Mouse (Mus musculus) lung, postnatal 0 days (tissue): Measurements from ENCODE around the gene Ddx49. TPM values are rescaled to one million over a fixed set of nuclear protein-coding genes. Genes with fewer than 3 reads are reported as not detected.

Experiments used
- ATAC-seq: fragments of 200-750 bp; cut with Nextera tagmentation; 2 replicates; pipeline ENCODE4 v1.8.0; 2017; ENCODE audit warnings: moderate library complexity
- DNase-seq: peaks from one replicate; pipeline ENCODE4 v3.0.0-alpha.2; 2016; ENCODE audit warnings: low spot score
- H3K27ac ChIP-seq: fragments of 300-500 bp; sonication (generic); 2 replicates; pipeline ENCODE4 v1.5.1; 2014; ENCODE audit warnings: antibody characterized with exemption, mild to moderate bottlenecking, low read length, mixed read lengths
- H3K27me3 ChIP-seq: fragments of 300-500 bp; sonication (generic); replicated peaks from 2 replicates; pipeline ENCODE4 v1.6.1; 2014; ENCODE audit warnings: low read length, mixed read lengths; ENCODE audit not compliant: insufficient read depth
- H3K36me3 ChIP-seq: fragments of 300-500 bp; sonication (generic); 2 replicates; pipeline ENCODE4 v1.6.1; 2014; ENCODE audit warnings: low read length, mixed read lengths; ENCODE audit not compliant: insufficient read depth
- H3K4me1 ChIP-seq: fragments of 300-500 bp; sonication (generic); 2 replicates; pipeline ENCODE4 v1.6.1; 2014; ENCODE audit warnings: antibody characterized with exemption, low read depth, low read length, mixed read lengths; ENCODE audit not compliant: insufficient read depth
- H3K4me2 ChIP-seq: fragments of 300-500 bp; sonication (generic); replicated peaks from 2 replicates; pipeline ENCODE4 v1.6.1; 2014; ENCODE audit warnings: low read depth, mild to moderate bottlenecking, low read length, moderate library complexity, mixed read lengths
- H3K4me3 ChIP-seq: fragments of 300-500 bp; sonication (generic); 2 replicates; pipeline ENCODE4 v1.5.1; 2014; ENCODE audit warnings: low read depth, low read length
- H3K9ac ChIP-seq: fragments of 300-500 bp; sonication (generic); replicated peaks from 2 replicates; pipeline ENCODE4 v1.6.1; 2014; ENCODE audit warnings: low read depth, mild to moderate bottlenecking
- H3K9me3 ChIP-seq: fragments of 300-500 bp; sonication (generic); 2 replicates; pipeline ENCODE4 v1.6.1; 2016; ENCODE audit warnings: low read length, mixed read lengths
- CTCF ChIP-seq: IDR thresholded peaks from 2 replicates; pipeline ENCODE4 v1.5.1; 2016; ENCODE audit warnings: antibody characterized with exemption, mild to moderate bottlenecking
- EP300 ChIP-seq: IDR thresholded peaks from 2 replicates; pipeline ENCODE4 v1.6.1; 2016; ENCODE audit warnings: antibody characterized with exemption, mild to moderate bottlenecking, control low read depth
- WGBS: fragments of 180-500 bp; shearing (Covaris S2); extraction: QIAGEN DNeasy Blood & Tissue Kit; methylation state at CpG from one replicate; pipeline ENCODE4 v1.1.7; 2014; 5-methylcytosine and 5-hydroxymethylcytosine counted together
- polyA plus RNA-seq: library from polyadenylated mRNA; unstranded; fragments of >200 nt; fragmentation: Nextera tagmentation; extraction: Ambion mirVana; gene quantifications from 2 replicates; pipeline ENCODE4 v1.2.1, GENCODE M21; 2015

Gene Ddx49
- polyA plus RNA-seq, 1 experiment from 2014 or later, result 32.5 TPM

- no peak overlapping the region for H3K27ac ChIP-seq
- no peaks in the 10 kb centered on the region for H3K27me3 ChIP-seq
- no peaks in the 10 kb centered on the region for H3K36me3 ChIP-seq
- DNase-seq (no peak), ATAC-seq (no peak)
- no peak overlapping the region for H3K9ac ChIP-seq
- TF ChIP-seq CTCF (no peak), EP300 (no peak)
- H3K4me3 ChIP-seq, result no peak overlapping the region
- H3K9me3 ChIP-seq, result no peaks in the 10 kb centered on the region
- H3K4me1 ChIP-seq, result peaks cover 5% of the 10 kb centered on the region; the same call in 1 of the 2 replicates
- no peak overlapping the region for H3K4me2 ChIP-seq
These were observed 27.9 kb downstream of the Ddx49 start for GRCm38 (mm10) chr8:70274350-70274749.

GRCm38 (mm10) chr8:70272949-70273348, 29.3 kb downstream of the Ddx49 start:
- Histone ChIP-seq H3K9me3 (no peaks in the 10 kb centered on the region), H3K36me3 (no peaks in the 10 kb centered on the region), H3K4me3 (no peak overlapping the region), H3K4me2 (no peak overlapping the region), H3K4me1 (0 out of 2 replicates have a peak, but pooled peaks cover under 1% of the 10 kb centered on the region), H3K27me3 (no peaks in the 10 kb centered on the region), H3K27ac (0 out of 2 replicates have a peak overlapping the region, but pooled peaks have one; percentile 32), H3K9ac (no peak overlapping the region)
- WGBS, result 21% methylated on average over 3 of the region's 3 CpGs
- peak; percentile 56; the same call in 1 of the 2 replicates for TF ChIP-seq EP300
- TF ChIP-seq CTCF, result no peak
- DNase-seq (peak; percentile 80), ATAC-seq (peak; percentile 79)

GRCm38 (mm10) chr8:70268799-70269565, 33.3 kb downstream of the Ddx49 start:
- Histone ChIP-seq H3K4me3 (no peak overlapping the region), H3K4me1 (no peaks in the 10 kb centered on the region), H3K9me3 (no peaks in the 10 kb centered on the region), H3K27me3 (no peaks in the 10 kb centered on the region), H3K27ac (peak overlapping the region; percentile 7; the same call in 1 of the 2 replicates), H3K36me3 (no peaks in the 10 kb centered on the region), H3K4me2 (no peak overlapping the region), H3K9ac (no peak overlapping the region; the same call in 1 of the 2 replicates)
- TF ChIP-seq CTCF (peak; percentile 71), EP300 (no peak)
- ATAC-seq, result peak; percentile 42
- peak; percentile 34 for DNase-seq
- WGBS, result 30% methylated on average over 11 of the region's 11 CpGs

GRCm38 (mm10) chr8:70268311-70268710, 34.0 kb downstream of the Ddx49 start:
- 61% methylated on average over 5 of the region's 5 CpGs for WGBS
- no peak for ATAC-seq

GRCm38 (mm10) chr8:70267674-70268073, 34.6 kb downstream of the Ddx49 start:
- DNase-seq, result no peak
- no peaks in the 10 kb centered on the region for H3K9me3 ChIP-seq
- no peak for TF ChIP-seq EP300
- no peak for TF ChIP-seq CTCF

More at GRCm38 (mm10) chr8:70268311-70268710, 34.0 kb downstream of the Ddx49 start:
- H3K27me3 ChIP-seq, result no peaks in the 10 kb centered on the region
- TF ChIP-seq EP300, result no peak
- no peak for TF ChIP-seq CTCF
- peak overlapping the region; percentile 7; the same call in 1 of the 2 replicates for H3K27ac ChIP-seq
- H3K4me2 ChIP-seq, result no peak overlapping the region
- H3K4me3 ChIP-seq, result no peak overlapping the region
- H3K9me3 ChIP-seq, result no peaks in the 10 kb centered on the region
- no peak overlapping the region; the same call in 1 of the 2 replicates for H3K9ac ChIP-seq
- H3K4me1 ChIP-seq, result no peaks in the 10 kb centered on the region
- no peaks in the 10 kb centered on the region for H3K36me3 ChIP-seq
- no peak for DNase-seq

GRCm38 (mm10) chr8:70259043-70259442, 43.2 kb downstream of the Ddx49 start:
- Histone ChIP-seq H3K9me3 (no peaks in the 10 kb centered on the region), H3K4me1 (no peaks in the 10 kb centered on the region), H3K4me3 (no peak overlapping the region), H3K27me3 (no peaks in the 10 kb centered on the region), H3K4me2 (no peak overlapping the region), H3K36me3 (peaks cover 42% of the 10 kb centered on the region), H3K27ac (no peak overlapping the region), H3K9ac (no peak overlapping the region)
- 0 out of 2 replicates have a peak, but pooled peaks have one; percentile 22 for ATAC-seq
- DNase-seq, result no peak
- TF ChIP-seq CTCF (no peak), EP300 (no peak)
- 43% methylated on average over 2 of the region's 2 CpGs for WGBS

More at GRCm38 (mm10) chr8:70267674-70268073, 34.6 kb downstream of the Ddx49 start:
- WGBS, result 64% methylated on average over 3 of the region's 3 CpGs
- H3K27ac ChIP-seq, result no peak overlapping the region
- no peak for ATAC-seq
- H3K9ac ChIP-seq, result no peak overlapping the region
- H3K36me3 ChIP-seq, result peaks cover 6% of the 10 kb centered on the region; the same call in 1 of the 2 replicates
- H3K4me2 ChIP-seq, result no peak overlapping the region
- no peak overlapping the region for H3K4me3 ChIP-seq
- no peaks in the 10 kb centered on the region for H3K27me3 ChIP-seq
- no peaks in the 10 kb centered on the region for H3K4me1 ChIP-seq
